15 mouse cellular contexts compared by ENCODE assay signal in genomic region chr19:59021644-59022043, GRCm38 (mm10).
"Had no signal": no experiment of that assay in that cellular context is flagged by ENCODE, and none has a peak within 500 bp of the region (broad histone marks: within the 10 kb centered on the region; RNA-seq: fewer than 3 reads in every experiment).

No protein-coding gene starts in this region.

- H3K9me3 ChIP-seq: lung, embryonic 15.5 days; midbrain, embryonic 15.5 days; stomach, embryonic 15.5 days had no signal

- H3K4me3 ChIP-seq: lung, embryonic 15.5 days; midbrain, embryonic 13.5 days; midbrain, embryonic 15.5 days; neural tube, embryonic 12.5 days; stomach, embryonic 15.5 days had no signal

- H3K27ac ChIP-seq: lung, embryonic 15.5 days; macrophage; midbrain, embryonic 13.5 days; midbrain, embryonic 15.5 days; neural tube, embryonic 12.5 days; stomach, embryonic 15.5 days; stomach, postnatal 0 days had no signal

- ATAC-seq: lung, postnatal 0 days; midbrain, embryonic 13.5 days; midbrain, embryonic 15.5 days had no signal

- H3K9ac ChIP-seq: lung, embryonic 15.5 days; midbrain, embryonic 13.5 days; midbrain, embryonic 15.5 days; neural tube, embryonic 12.5 days; stomach, embryonic 15.5 days had no signal

- H3K36me3 ChIP-seq: lung, embryonic 15.5 days; stomach, embryonic 15.5 days had no signal

- DNase-seq: lung, adult 2 months; lung, postnatal 14 days; lung, postnatal 36 days; right cerebral cortex, postnatal 14 days; thymus, adult 2 months; thymus, postnatal 25 days; thymus, postnatal 4 days had no signal

- H3K4me1 ChIP-seq: lung, embryonic 15.5 days; midbrain, embryonic 13.5 days; midbrain, embryonic 15.5 days; neural tube, embryonic 12.5 days; stomach, embryonic 15.5 days had no signal

- H3K27me3 ChIP-seq: lung, embryonic 15.5 days; midbrain, embryonic 13.5 days; midbrain, embryonic 15.5 days; neural tube, embryonic 12.5 days; stomach, embryonic 15.5 days had no signal
